Mouse (Mus musculus) macrophage (primary cell): Measurements from ENCODE around the gene Fmn2. TPM values are rescaled to one million over a fixed set of nuclear protein-coding genes. Genes with fewer than 3 reads are reported as not detected.

Experiments
- H3K27ac ChIP-seq: fragments of 350-480 bp; formaldehyde crosslinking; 2 replicates; pipeline ENCODE4 v1.9.0; 2021
- H3K36me3 ChIP-seq: fragments of 350-480 bp; formaldehyde crosslinking; 2 replicates; pipeline ENCODE4 v1.9.0; 2021; ENCODE audit errors: inconsistent target
- H3K4me3 ChIP-seq: fragments of 350-480 bp; formaldehyde crosslinking; 2 replicates; pipeline ENCODE4 v1.9.0; 2021; ENCODE audit errors: inconsistent target
- H3K79me2 ChIP-seq: fragments of 350-480 bp; formaldehyde crosslinking; 2 replicates; pipeline ENCODE4 v1.9.0; 2021; ENCODE audit errors: inconsistent target
- WGBS: methylation state at CpG from one replicate; pipeline ENCODE4 v1.1.7; 2026; ENCODE audit warnings: inconsistent platforms; ENCODE audit not compliant: missing documents; 5-methylcytosine and 5-hydroxymethylcytosine counted together
- polyA plus RNA-seq: library from polyadenylated mRNA; stranded (reverse); fragments of 250-400 nt; gene quantifications from 3 replicates; pipeline ENCODE4 v1.2.4, GENCODE M21; 2018; ENCODE audit warnings: inconsistent platforms
- total RNA-seq, 78 experiments: library from RNA; depleted of rRNA; stranded (reverse); fragments of 250-400 nt; gene quantifications; 1 replicate in 9 of 78; 2 replicates in 24 of 78; 3 replicates in 43 of 78; 4 replicates in 2 of 78; pipeline ENCODE4 v1.2.4; 2018; ENCODE audit warnings: inconsistent platforms in 56 of 78

Gene Fmn2
- not detected for total RNA-seq (2018; cell fraction: chromatin; rRNA removed)
- total RNA-seq (2018; cell fraction: cytosol; rRNA removed) = not detected
- total RNA-seq (2018; cell fraction: nucleus; rRNA removed) = not detected
- not detected in 3 replicates for polyA plus RNA-seq

DNA sequence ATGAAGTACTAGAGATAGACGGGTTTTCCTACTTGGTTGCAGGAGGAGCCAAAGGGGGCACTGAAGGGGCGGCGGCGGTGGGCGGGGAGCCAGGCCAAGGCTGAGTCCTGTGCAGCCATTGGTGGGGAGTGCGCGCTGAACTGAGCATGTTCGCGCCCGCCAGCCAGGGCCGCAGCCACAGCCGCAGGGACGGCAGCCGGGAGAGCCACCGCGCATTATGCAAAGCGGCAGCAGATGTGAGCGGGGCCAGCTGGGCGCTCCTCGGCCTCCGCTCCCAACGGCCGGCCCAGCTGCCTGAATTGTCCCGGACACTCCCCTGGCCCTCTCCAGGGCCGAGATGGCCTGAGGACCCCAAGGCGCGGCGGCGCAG is at the start of gene Fmn2:
TSS of gene Fmn2 (plus strand) at position 165 of the 370 bp plus-strand sequence.
- Histone ChIP-seq H3K79me2 (no peaks in the 10 kb centered on the region), H3K36me3 (no peaks in the 10 kb centered on the region), H3K4me3 (no peak within 1 kb of the TSS), H3K27ac (no peak within 1 kb of the TSS)
- 1% methylated on average over 25 of the region's 29 CpGs for WGBS

DNA sequence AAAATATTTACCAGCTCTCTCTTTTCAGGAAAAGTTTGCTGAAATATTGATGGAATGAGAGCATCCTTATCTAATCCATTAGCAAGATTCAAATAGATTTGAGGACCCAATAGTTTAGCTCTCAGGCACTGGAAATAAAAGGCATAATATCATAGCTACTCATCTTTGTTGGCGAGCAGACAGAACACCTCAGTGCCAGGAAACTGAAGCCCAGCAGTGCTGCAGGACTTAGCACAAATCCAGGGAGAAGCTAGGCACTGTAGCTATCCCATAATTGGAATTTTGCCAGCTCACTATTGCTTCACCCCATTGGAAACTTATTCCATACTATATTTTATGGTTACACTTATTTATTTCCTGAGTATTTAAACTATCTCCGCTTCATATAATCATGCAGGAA is 46.5 kb upstream of the Fmn2 start:
- no peaks in the 10 kb centered on the region for H3K36me3 ChIP-seq
- no peaks in the 10 kb centered on the region for H3K79me2 ChIP-seq
- no peak overlapping the region for H3K27ac ChIP-seq
- H3K4me3 ChIP-seq = no peak overlapping the region
- WGBS = 100% methylated on average over 2 of the region's 2 CpGs

DNA sequence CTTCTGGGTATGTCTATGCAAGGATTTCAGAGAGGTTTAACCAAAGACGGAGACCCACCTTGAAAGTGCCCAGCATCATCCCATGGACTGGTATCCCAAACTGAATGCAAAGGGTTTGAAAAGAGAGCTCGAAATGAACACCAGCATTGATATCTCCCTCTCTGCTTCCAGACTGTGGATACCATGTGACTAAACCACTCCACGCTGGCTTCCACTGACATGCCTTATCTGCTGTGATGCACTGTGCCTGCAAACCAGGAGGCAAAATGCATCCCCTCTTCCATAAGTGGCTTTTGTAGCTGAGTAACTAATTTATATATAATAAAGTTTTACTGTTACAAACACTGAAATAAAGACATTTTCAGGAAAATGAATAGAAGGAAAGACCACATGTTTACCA is 36.2 kb upstream of the Fmn2 start:
- Histone ChIP-seq H3K4me3 (no peak overlapping the region), H3K27ac (no peak overlapping the region), H3K36me3 (no peaks in the 10 kb centered on the region), H3K79me2 (no peaks in the 10 kb centered on the region)
- 90% methylated on average over 3 of the region's 3 CpGs for WGBS

DNA sequence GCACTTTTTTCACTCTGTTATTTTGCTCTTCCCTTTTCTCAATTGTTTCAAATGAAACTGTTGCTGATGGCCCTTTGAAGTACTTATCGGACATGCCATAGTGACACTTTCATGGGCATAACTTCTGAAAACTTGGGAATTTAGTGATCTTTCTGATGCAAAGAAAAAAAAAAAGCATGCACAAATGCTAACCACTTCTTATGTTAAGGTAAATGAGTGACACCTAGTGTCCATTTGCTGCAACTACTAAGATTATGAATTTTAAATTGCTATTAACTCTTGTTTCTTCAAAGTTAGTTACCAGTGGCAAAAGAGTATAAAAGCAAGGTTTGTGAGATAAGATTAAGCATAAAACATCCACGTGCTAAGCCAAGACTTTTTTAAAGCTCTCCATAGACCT is 35.4 kb upstream of the Fmn2 start:
- H3K36me3 ChIP-seq = no peaks in the 10 kb centered on the region
- WGBS = 30% methylated on average over 2 of the region's 2 CpGs
- no peak overlapping the region for H3K4me3 ChIP-seq
- H3K27ac ChIP-seq = no peak overlapping the region
- H3K79me2 ChIP-seq = no peaks in the 10 kb centered on the region

DNA sequence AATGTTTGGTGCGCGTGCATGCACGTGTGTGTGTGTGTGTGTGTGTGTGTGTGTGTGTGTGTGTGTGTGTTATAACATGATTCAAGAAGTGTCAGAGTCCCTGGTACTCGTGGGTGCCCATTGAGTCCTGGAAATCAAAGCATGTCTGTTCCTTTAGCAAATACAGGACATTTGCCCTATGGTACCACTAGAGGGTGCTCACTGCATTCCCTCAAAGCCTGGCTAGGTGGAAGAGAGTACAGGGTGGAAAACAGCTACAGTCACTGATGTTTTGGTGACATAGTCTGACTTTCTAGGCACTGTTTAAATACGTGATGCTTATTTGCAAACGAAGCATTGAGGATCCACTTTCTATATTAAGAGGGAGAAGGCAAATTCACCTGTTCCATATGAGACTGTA is 31.9 kb upstream of the Fmn2 start:
- H3K36me3 ChIP-seq = no peaks in the 10 kb centered on the region

DNA sequence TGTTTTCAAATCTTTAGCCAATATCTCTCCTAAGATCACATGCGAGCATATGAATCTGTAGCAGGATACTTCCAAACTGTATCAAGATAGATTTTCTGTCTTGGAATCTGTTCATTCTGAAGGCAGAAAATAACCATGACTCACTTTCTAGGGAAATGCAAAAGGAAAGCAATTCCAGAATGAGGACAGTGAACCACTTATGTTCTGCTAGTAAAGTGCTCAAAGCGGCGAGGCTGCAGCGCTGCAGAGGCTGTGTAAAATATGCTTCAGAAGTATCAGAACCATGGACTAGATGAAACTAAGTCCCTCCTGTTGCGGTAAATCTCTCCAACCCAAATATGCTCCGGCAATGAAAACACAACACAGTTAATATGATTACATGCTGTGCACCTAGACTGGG is 19.1 kb upstream of the Fmn2 start:
- no peaks in the 10 kb centered on the region for H3K79me2 ChIP-seq
- no peak overlapping the region for H3K4me3 ChIP-seq
- H3K27ac ChIP-seq = no peak overlapping the region
- WGBS = 95% methylated on average over 6 of the region's 6 CpGs
- H3K36me3 ChIP-seq = no peaks in the 10 kb centered on the region

More for the DNA sequence above, 31.9 kb upstream of the Fmn2 start:
- WGBS = 0% methylated on average over 5 of the region's 6 CpGs
- Histone ChIP-seq H3K4me3 (no peak overlapping the region), H3K79me2 (no peaks in the 10 kb centered on the region), H3K27ac (no peak overlapping the region)

DNA sequence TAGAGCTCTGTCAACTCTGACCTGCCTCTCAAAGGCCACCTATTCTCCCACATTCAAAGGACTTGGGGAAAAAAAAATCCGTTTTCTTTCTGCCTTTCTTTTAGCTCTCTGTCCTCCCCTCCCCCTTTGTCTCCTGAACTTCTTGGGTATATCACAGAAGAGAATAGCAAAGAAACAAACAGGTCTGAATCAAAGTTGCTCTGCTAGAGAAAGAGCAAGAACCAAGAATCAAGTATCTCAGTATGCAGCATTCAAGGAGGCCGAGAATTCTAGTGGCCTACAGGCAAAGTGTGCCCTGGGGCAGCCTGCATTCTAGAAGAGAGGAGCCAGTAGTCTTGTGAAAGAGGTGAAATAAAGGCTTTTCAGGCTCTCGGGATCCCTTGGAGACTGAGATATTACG is 1.6 kb upstream of the Fmn2 start:
- no peak overlapping the region for H3K27ac ChIP-seq
- H3K36me3 ChIP-seq = no peaks in the 10 kb centered on the region
- H3K79me2 ChIP-seq = no peaks in the 10 kb centered on the region
- 85% methylated on average over 4 of the region's 4 CpGs for WGBS
- no peak overlapping the region for H3K4me3 ChIP-seq

DNA sequence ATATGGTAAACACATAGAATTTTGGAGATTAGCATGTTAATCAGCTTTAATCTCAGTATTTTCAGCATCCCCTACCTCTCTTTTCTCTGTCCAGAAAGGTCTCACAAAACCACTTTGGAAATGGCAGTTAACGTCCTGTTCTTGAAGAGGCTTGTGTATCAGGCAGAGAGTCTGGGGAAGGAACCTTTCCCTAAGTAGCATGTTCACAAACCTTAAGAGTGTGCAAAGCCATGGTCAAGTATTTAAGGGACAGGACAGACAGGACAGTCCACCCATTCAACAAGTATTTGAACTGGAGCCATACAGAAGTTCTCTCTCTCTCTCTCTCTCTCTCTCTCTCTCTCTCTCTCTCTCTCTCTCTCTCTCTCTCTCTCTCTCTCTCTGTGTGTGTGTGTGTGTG is 614 bp upstream of the Fmn2 start:
- no peaks in the 10 kb centered on the region for H3K36me3 ChIP-seq
- 64% methylated on average over 1 of the region's 1 CpGs for WGBS
- no peaks in the 10 kb centered on the region for H3K79me2 ChIP-seq
- H3K4me3 ChIP-seq = no peak overlapping the region
- H3K27ac ChIP-seq = no peak overlapping the region

DNA sequence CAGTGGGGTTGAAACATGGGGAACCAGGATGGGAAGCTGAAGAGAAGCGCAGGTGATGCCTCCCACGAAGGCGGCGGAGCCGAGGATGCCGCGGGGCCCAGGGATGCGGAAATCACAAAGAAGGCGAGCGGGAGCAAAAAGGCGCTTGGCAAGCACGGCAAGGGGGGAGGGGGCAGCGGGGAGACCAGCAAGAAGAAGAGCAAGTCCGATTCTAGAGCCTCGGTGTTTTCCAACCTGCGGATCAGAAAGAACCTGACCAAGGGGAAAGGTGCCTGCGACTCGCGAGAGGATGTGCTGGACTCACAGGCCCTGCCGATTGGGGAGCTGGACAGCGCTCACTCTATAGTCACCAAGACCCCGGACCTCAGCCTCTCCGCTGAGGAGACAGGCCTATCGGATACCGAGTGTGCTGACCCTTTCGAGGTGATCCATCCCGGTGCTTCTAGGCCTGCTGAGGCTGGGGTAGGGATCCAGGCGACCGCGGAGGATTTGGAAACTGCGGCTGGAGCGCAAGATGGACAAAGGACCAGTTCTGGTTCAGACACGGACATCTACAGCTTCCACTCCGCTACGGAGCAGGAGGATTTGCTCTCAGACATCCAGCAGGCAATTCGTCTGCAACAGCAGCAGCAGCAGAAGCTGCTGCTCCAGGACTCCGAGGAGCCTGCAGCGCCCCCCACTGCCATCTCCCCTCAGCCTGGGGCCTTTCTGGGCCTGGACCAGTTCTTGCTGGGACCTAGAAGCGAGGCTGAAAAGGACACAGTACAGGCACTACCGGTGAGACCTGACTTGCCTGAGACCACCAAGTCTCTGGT is 613 bp downstream of the Fmn2 start:
- Histone ChIP-seq H3K4me3 (no peak overlapping the region), H3K79me2 (no peaks in the 10 kb centered on the region), H3K36me3 (no peaks in the 10 kb centered on the region), H3K27ac (no peak overlapping the region)
- 3% methylated on average over 40 of the region's 40 CpGs for whole genome bisulfite sequencing

DNA sequence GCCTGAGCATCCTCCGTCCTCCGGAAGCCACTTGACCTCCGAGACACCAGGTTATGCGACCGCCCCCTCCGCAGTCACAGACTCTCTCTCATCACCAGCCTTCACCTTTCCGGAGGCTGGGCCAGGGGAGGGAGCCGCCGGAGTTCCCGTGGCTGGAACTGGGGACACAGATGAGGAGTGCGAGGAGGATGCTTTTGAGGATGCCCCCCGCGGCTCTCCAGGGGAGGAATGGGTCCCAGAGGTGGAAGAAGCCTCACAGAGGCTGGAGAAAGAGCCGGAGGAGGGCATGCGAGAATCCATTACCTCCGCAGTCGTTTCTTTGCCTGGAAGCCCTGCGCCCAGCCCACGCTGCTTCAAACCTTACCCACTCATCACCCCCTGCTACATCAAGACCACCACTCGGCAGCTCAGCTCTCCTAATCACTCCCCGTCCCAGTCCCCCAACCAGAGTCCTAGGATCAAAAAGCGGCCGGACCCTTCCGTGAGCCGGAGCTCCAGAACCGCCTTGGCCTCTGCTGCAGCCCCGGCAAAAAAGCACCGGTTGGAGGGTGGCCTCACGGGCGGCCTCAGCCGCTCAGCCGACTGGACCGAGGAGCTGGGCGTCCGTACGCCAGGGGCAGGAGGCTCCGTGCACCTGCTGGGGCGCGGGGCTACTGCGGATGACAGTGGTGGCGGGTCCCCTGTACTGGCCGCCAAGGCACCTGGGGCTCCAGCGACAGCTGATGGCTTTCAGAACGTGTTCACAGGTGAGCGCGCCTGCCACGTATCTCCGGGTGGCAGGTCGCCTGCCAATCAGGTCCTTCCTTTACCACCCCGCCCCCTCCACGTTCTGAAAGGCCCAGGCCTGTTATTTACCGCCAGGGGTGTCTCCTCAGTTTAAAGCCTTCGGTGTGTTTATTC is 1.5 kb downstream of the Fmn2 start:
- Histone ChIP-seq H3K79me2 (no peaks in the 10 kb centered on the region), H3K4me3 (no peak overlapping the region), H3K27ac (no peak overlapping the region), H3K36me3 (no peaks in the 10 kb centered on the region)
- 4% methylated on average over 53 of the region's 53 CpGs for WGBS

DNA sequence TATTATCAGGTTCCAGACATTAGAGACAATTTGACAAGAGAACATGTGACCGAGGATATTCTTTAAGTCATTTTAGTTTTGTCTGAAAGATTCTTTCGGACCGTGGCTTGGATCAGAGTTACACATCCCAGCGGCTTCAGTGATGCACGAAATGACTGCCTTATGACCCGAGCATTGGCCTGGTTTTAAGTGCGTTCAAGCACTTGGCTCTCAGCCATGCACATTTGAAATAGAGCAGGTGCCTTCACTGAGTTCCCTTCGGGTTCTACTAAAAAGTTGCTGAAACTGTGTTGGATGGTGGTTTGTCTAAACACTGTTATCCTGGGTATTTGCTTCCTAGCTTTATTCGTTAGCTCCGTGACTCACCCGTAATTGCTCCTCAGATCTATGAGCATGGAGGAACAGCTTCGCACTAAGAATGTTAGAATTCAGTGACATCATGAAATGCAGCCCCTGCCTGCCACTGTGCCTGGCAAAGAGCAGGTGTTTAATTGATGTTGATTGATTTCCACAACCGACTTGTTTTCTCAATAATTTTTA is 7.0 kb downstream of the Fmn2 start:
- H3K27ac ChIP-seq = no peak overlapping the region
- WGBS = 95% methylated on average over 13 of the region's 13 CpGs
- no peaks in the 10 kb centered on the region for H3K79me2 ChIP-seq
- no peaks in the 10 kb centered on the region for H3K36me3 ChIP-seq
- no peak overlapping the region for H3K4me3 ChIP-seq

DNA sequence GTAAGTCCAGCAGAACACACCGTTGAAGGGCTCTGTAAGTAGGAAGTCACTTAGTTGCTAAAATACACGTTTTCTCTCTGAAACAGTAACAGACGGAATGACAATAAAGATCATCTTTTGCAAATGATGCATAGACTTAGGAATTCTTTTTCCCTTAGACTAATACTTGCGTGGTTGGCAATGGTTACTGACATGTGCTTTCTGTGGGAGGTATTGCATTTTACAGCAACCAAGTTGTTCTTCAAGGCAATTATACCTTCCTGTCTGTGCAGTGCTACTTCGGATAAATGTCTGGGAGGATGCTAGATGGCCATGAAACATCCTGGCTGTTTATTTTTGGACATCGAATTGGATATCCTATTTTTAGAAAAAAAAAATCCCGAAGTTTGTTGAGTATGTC is 11.8 kb downstream of the Fmn2 start:
- 79% methylated on average over 7 of the region's 7 CpGs for WGBS
- no peak overlapping the region for H3K27ac ChIP-seq
- no peaks in the 10 kb centered on the region for H3K36me3 ChIP-seq
- no peaks in the 10 kb centered on the region for H3K79me2 ChIP-seq
- no peak overlapping the region for H3K4me3 ChIP-seq

DNA sequence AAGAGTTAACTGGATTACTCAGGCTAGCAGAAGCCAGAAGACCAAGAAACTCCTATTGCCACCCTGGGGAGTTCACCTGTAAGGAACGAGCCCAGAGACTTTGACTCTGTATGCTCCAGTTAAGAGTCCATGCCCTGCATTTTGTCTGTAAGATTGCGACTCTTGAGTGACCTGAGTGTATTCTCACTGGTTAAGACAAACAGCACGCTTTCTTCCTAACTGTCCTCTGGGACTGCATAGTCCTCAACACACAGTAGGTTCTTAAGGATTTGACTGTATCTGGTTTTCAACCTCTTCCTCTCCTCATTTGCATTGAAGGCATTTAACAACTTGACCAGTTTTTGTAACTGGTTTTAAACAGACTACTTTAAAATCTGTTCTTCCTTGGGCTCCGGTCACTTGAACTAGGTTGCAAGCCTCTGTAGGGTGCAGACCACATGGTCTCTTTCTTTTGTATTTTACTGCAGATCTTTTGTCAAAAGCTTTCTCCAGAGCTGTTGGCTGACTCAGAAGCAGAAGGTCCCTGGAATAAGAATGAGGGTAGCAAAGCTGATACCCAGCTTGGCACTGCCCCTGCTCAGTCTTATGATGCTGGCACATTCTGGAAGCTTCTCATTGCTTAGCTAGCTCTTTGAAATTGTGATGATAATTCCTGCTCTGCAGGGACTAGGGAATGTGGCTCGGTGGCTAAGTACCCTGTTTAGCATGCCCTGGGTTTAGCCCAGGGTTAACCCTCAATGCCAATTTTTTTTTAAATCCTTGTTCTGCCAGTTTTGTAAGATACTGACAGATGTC is 20.5 kb downstream of the Fmn2 start:
- H3K27ac ChIP-seq = no peak overlapping the region
- H3K79me2 ChIP-seq = no peaks in the 10 kb centered on the region
- H3K4me3 ChIP-seq = no peak overlapping the region
- WGBS = 85% methylated on average over 5 of the region's 5 CpGs
- no peaks in the 10 kb centered on the region for H3K36me3 ChIP-seq

DNA sequence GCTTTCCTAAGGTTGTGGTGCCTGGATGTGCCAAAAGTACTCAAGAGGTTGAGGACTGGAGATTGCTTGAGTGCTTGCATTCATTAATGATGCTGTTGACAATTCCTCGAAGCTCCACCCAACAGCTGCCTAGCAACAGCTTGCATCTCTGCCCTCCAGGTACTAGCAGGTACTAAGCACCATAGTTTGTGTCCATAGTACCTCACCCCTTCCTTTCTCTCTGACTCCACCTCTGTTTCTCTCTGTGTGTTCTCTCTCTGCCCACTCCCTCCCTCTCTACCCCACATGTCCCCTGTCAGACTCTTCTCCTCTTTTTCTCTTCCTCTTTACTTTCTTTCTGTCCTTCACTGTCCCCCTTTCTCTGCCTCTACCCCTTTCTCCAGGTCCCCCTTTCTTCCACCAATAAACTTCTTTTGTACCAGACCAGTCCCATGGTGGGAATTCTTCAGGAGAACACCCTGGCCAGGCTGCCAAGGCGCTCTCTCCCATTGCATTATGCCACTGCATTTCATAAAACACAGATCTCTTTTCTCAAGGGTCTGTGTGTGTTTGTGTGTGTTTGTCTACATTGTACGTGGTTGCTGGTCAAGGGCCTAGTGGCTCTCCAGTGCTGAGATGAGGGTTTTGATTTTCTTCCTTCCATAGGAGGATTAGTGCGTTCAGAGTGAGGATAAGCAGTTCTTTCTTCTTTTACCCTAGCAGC is 21.3 kb downstream of the Fmn2 start:
- H3K79me2 ChIP-seq = no peaks in the 10 kb centered on the region
- H3K4me3 ChIP-seq = no peak overlapping the region
- WGBS = 89% methylated on average over 4 of the region's 4 CpGs
- H3K36me3 ChIP-seq = no peaks in the 10 kb centered on the region
- H3K27ac ChIP-seq = no peak overlapping the region
